ENCODE assay signal across 8 mouse cellular contexts in the genomic region with DNA sequence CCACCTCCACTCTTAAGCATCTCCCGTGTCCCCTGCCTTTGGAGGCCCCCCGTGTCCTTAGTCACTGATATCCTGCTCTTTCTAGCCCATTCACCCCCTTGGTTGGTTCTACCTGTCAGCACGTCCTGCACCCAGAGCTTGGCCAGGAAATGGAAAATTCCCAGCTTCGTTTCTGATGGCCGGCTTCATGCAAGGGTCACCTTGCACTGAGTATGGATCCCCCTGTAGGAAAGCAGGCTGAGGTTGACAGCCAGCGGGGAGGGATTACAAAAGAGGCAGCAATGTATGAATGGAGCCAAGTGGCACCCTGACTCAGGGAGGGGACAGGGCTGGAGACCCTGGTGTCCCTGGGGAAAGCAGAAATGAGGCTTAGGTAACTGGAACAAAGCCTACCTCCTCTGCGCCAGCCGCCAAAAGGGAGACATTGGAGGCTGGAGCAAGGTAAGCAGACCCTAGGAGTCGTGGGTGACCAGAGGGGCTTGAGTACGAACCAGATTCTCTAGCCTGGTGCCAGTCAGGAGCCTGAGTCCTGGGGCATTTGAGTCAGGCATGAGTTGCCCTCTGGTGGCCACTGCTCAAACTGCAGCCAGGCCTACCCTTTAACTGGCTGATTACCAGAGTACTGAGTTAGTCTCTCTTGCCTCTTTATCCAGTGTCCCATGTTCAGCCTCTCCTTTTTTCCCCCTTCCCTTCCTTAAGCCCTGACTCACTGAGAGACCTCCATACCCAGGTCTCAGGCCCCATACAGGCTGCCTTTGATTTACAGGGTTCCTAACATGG. TPM values are rescaled to one million over a fixed set of nuclear protein-coding genes. Genes with fewer than 3 reads are reported as not detected.
DNase-seq lines count a peak whose midpoint lies in the region; ATAC-seq and TF ChIP-seq lines count a peak whose summit lies in the region.

No protein-coding gene starts in this region.

- H3K36me3 ChIP-seq in forebrain, embryonic 10.5 days (replicated peaks), result peaks cover 73% of the 10 kb centered on the region
- peaks cover 72% of the 10 kb centered on the region for H3K36me3 ChIP-seq in heart, embryonic 13.5 days
- peaks cover 49% of the 10 kb centered on the region for H3K36me3 ChIP-seq in kidney, embryonic 16.5 days (ENCODE audit: insufficient read depth, low read length)
- H3K36me3 ChIP-seq in liver, adult 2 months (ENCODE audit: control insufficient read depth, insufficient read depth, low read length), result no peaks in the 10 kb centered on the region

- peak; percentile 97 for TF ChIP-seq CTCF in liver, adult 2 months (IDR thresholded peaks at IDR 0.05; ENCODE audit: low read depth, low read length)

- 48% methylated on average over 10 of the region's 10 CpGs for WGBS in forebrain, embryonic 10.5 days
- 31% methylated on average over 10 of the region's 10 CpGs for WGBS in heart, embryonic 13.5 days
- 47% methylated on average over 10 of the region's 10 CpGs for WGBS in kidney, embryonic 16.5 days
- 41% methylated on average over 10 of the region's 10 CpGs for WGBS in liver, adult 2 months

- TF ChIP-seq POLR2A in liver, adult 2 months (IDR thresholded peaks at IDR 0.05; ENCODE audit: extremely low read depth, insufficient read depth, low read length), result no peak

- ATAC-seq in heart, embryonic 13.5 days (ENCODE audit: extremely low read depth, insufficient number of reproducible peaks, low FRiP score, low TSS enrichment), result 0 out of 2 replicates have a peak, but pooled peaks have one; percentile 14
- ATAC-seq in kidney, embryonic 16.5 days (ENCODE audit: low FRiP score, low TSS enrichment), result 0 out of 2 replicates have a peak, but pooled peaks have one; percentile 17

- no peak overlapping the region for H3K4me3 ChIP-seq in forebrain, embryonic 10.5 days
- no peak overlapping the region for H3K4me3 ChIP-seq in heart, embryonic 13.5 days
- H3K4me3 ChIP-seq in kidney, embryonic 16.5 days (ENCODE audit: low read length), result no peak overlapping the region
- H3K4me3 ChIP-seq in liver, adult 2 months (ENCODE audit: insufficient read depth, low read depth, low read length), result no peak overlapping the region

- peak overlapping the region; percentile 66 for H3K9ac ChIP-seq in heart, embryonic 13.5 days
- H3K9ac ChIP-seq in kidney, embryonic 16.5 days (replicated peaks; ENCODE audit: low read length), result no peak overlapping the region
- H3K9ac ChIP-seq in liver, adult 2 months (ENCODE audit: low read depth, low read length), result no peak overlapping the region

- H3K27ac ChIP-seq in forebrain, embryonic 10.5 days, result no peak overlapping the region
- peak overlapping the region; percentile 64 for H3K27ac ChIP-seq in heart, embryonic 13.5 days (replicated peaks)
- no peak overlapping the region for H3K27ac ChIP-seq in kidney, embryonic 16.5 days (ENCODE audit: low read length)
- no peak overlapping the region for H3K27ac ChIP-seq in liver, adult 2 months (replicated peaks; ENCODE audit: insufficient read depth, low read depth, low read length)

- no peaks in the 10 kb centered on the region for H3K27me3 ChIP-seq in forebrain, embryonic 10.5 days (ENCODE audit: poor library complexity, severe bottlenecking)
- H3K27me3 ChIP-seq in heart, embryonic 13.5 days (replicated peaks), result no peaks in the 10 kb centered on the region
- H3K27me3 ChIP-seq in kidney, embryonic 16.5 days (ENCODE audit: insufficient read depth, low read length), result no peaks in the 10 kb centered on the region
- H3K27me3 ChIP-seq in liver, adult 2 months (ENCODE audit: control insufficient read depth, insufficient read depth, low read length), result no peaks in the 10 kb centered on the region

- peak; percentile 92 for DNase-seq in CD4-positive, CD25-positive, alpha-beta regulatory T cell, adult 2 months (ENCODE audit: low read depth, low spot score)
- peak; percentile 93 for DNase-seq in brain, adult 2 months (ENCODE audit: low read depth, low spot score)
- DNase-seq in forebrain, embryonic 10.5 days (ENCODE audit: extremely low spot score, low spot score), result peak; percentile 81
- peak; percentile 59 for DNase-seq in liver, adult 2 months (ENCODE audit: extremely low read depth, low read depth, low spot score)
- DNase-seq in naive thymus-derived CD4-positive, alpha-beta T cell, adult 2 months (ENCODE audit: low read depth), result peak; percentile 93
- DNase-seq in spleen, postnatal 4 days (ENCODE audit: low spot score in 2 of 2), result peak; percentile 87 to 96

- 0 out of 2 replicates have a peak overlapping the region, but pooled peaks have one; percentile 11 for H3K4me2 ChIP-seq in heart, embryonic 13.5 days
- H3K4me2 ChIP-seq in kidney, embryonic 16.5 days (replicated peaks; ENCODE audit: low read depth, low read length), result no peak overlapping the region

- peaks cover 12% of the 10 kb centered on the region; the same call in 1 of the 2 replicates for H3K4me1 ChIP-seq in forebrain, embryonic 10.5 days
- H3K4me1 ChIP-seq in heart, embryonic 13.5 days, result peaks cover 56% of the 10 kb centered on the region
- peaks cover 3% of the 10 kb centered on the region; the same call in 1 of the 2 replicates for H3K4me1 ChIP-seq in kidney, embryonic 16.5 days (ENCODE audit: insufficient read depth, low read length)
- peaks cover 2% of the 10 kb centered on the region for H3K4me1 ChIP-seq in liver, adult 2 months (ENCODE audit: control insufficient read depth, insufficient read depth, low read length)

- H3K9me3 ChIP-seq in forebrain, embryonic 10.5 days, result no peaks in the 10 kb centered on the region
- H3K9me3 ChIP-seq in heart, embryonic 13.5 days, result no peaks in the 10 kb centered on the region
- H3K9me3 ChIP-seq in kidney, embryonic 16.5 days (ENCODE audit: low read length), result no peaks in the 10 kb centered on the region

- H3K79me2 ChIP-seq in liver, adult 2 months (ENCODE audit: control insufficient read depth, insufficient read depth, low read length), result no peaks in the 10 kb centered on the region

RNA-seq across cellular contexts. Expression of a gene that starts 11.5 kb away (rescaled TPM):
- 71.0 and 72.0 TPM in 2 replicates for polyA plus RNA-seq in forebrain, embryonic 10.5 days (2016; fragmentation: Nextera tagmentation; extraction: Ambion mirVana)
- 128 and 131 TPM in 2 replicates for polyA plus RNA-seq in heart, embryonic 13.5 days (2015; fragmentation: Nextera tagmentation; extraction: Ambion mirVana)
- 126 and 129 TPM in 2 replicates for polyA plus RNA-seq in kidney, embryonic 16.5 days (2015; fragmentation: Nextera tagmentation; extraction: Ambion mirVana)
- total RNA-seq in liver, adult 2 months (2014; rRNA removed), result 4.4 and 4.5 TPM in 2 replicates
- polyA plus RNA-seq in liver, adult 2 months (2012; rRNA removed), result 11.4 and 22.1 TPM in 2 replicates

RNA-seq across cellular contexts. Expression of a gene that starts 15.7 kb away (rescaled TPM):
- 2.9 and 5.1 TPM in 2 replicates for polyA plus RNA-seq in forebrain, embryonic 10.5 days (2016; fragmentation: Nextera tagmentation; extraction: Ambion mirVana)
- polyA plus RNA-seq in heart, embryonic 13.5 days (2015; fragmentation: Nextera tagmentation; extraction: Ambion mirVana), result 1.3 and 1.5 TPM in 2 replicates
- 2.1 and 2.2 TPM in 2 replicates for polyA plus RNA-seq in kidney, embryonic 16.5 days (2015; fragmentation: Nextera tagmentation; extraction: Ambion mirVana)
- 0.13 and 0.18 TPM in 2 replicates for total RNA-seq in liver, adult 2 months (2014; rRNA removed)
- polyA plus RNA-seq in liver, adult 2 months (2012; rRNA removed), result 0.17 and 0.28 TPM in 2 replicates

RNA-seq across cellular contexts. Expression of a gene that starts 21.6 kb away (rescaled TPM):
- 47.5 and 49.2 TPM in 2 replicates for polyA plus RNA-seq in forebrain, embryonic 10.5 days (2016; fragmentation: Nextera tagmentation; extraction: Ambion mirVana)
- 18.3 and 22.3 TPM in 2 replicates for polyA plus RNA-seq in heart, embryonic 13.5 days (2015; fragmentation: Nextera tagmentation; extraction: Ambion mirVana)
- 26.0 and 32.1 TPM in 2 replicates for polyA plus RNA-seq in kidney, embryonic 16.5 days (2015; fragmentation: Nextera tagmentation; extraction: Ambion mirVana)
- 11.5 and 16.7 TPM in 2 replicates for total RNA-seq in liver, adult 2 months (2014; rRNA removed)
- polyA plus RNA-seq in liver, adult 2 months (2012; rRNA removed), result 28.9 and 34.0 TPM in 2 replicates

RNA-seq across cellular contexts. Expression of a gene that starts 30.4 kb away (rescaled TPM):
- 10.0 and 11.5 TPM in 2 replicates for polyA plus RNA-seq in forebrain, embryonic 10.5 days (2016; fragmentation: Nextera tagmentation; extraction: Ambion mirVana)
- polyA plus RNA-seq in heart, embryonic 13.5 days (2015; fragmentation: Nextera tagmentation; extraction: Ambion mirVana), result 6.2 and 8.5 TPM in 2 replicates
- 11.0 and 11.2 TPM in 2 replicates for polyA plus RNA-seq in kidney, embryonic 16.5 days (2015; fragmentation: Nextera tagmentation; extraction: Ambion mirVana)
- 13.7 and 15.9 TPM in 2 replicates for total RNA-seq in liver, adult 2 months (2014; rRNA removed)
- polyA plus RNA-seq in liver, adult 2 months (2012; rRNA removed), result 16.3 and 18.7 TPM in 2 replicates

RNA-seq across cellular contexts. Expression of a gene that starts 30.5 kb away (rescaled TPM):
- 12.9 and 14.8 TPM in 2 replicates for polyA plus RNA-seq in forebrain, embryonic 10.5 days (2016; fragmentation: Nextera tagmentation; extraction: Ambion mirVana)
- polyA plus RNA-seq in heart, embryonic 13.5 days (2015; fragmentation: Nextera tagmentation; extraction: Ambion mirVana), result 7.6 and 7.7 TPM in 2 replicates
- 24.8 and 31.8 TPM in 2 replicates for polyA plus RNA-seq in kidney, embryonic 16.5 days (2015; fragmentation: Nextera tagmentation; extraction: Ambion mirVana)
- total RNA-seq in liver, adult 2 months (2014; rRNA removed), result 3.3 and 4.2 TPM in 2 replicates
- polyA plus RNA-seq in liver, adult 2 months (2012; rRNA removed), result 1.7 and 1.9 TPM in 2 replicates
